Mouse (Mus musculus) heart, embryonic 11.5 days (tissue): ENCODE measurements around the gene Actb. TPM values are rescaled to one million over a fixed set of nuclear protein-coding genes. Genes with fewer than 3 reads are reported as not detected.
A peak's percentile ranks its signal among the peaks of the same experiment; 100 is the strongest.

Experiments
- ATAC-seq: fragments of 200-750 bp; cut with Nextera tagmentation; replicated peaks from 2 replicates; pipeline ENCODE4 v1.8.0; 2017; ENCODE audit warnings: moderate library complexity; ENCODE audit not compliant: insufficient number of reproducible peaks, low FRiP score, low TSS enrichment
- H3K27ac ChIP-seq: fragments of 300-500 bp; sonication (generic); 2 replicates; pipeline ENCODE4 v1.5.1; 2014; ENCODE audit warnings: mild to moderate bottlenecking, low read depth, low read length
- H3K27me3 ChIP-seq: fragments of 300-500 bp; sonication (generic); 2 replicates; pipeline ENCODE4 v1.6.1; 2014; ENCODE audit warnings: mild to moderate bottlenecking, low read length, mixed read lengths; ENCODE audit not compliant: control insufficient read depth, insufficient read depth
- H3K36me3 ChIP-seq: fragments of 300-500 bp; sonication (generic); 2 replicates; pipeline ENCODE4 v1.6.1; 2014; ENCODE audit warnings: mild to moderate bottlenecking, low read length, moderate library complexity, mixed read lengths; ENCODE audit not compliant: control insufficient read depth, insufficient read depth
- H3K4me1 ChIP-seq: fragments of 300-500 bp; sonication (generic); 2 replicates; pipeline ENCODE4 v1.6.1; 2014; ENCODE audit warnings: low read length; ENCODE audit not compliant: control insufficient read depth, insufficient read depth
- H3K4me2 ChIP-seq: fragments of 300-500 bp; sonication (generic); 2 replicates; pipeline ENCODE4 v1.6.1; 2014; ENCODE audit warnings: mild to moderate bottlenecking, moderate library complexity
- H3K4me3 ChIP-seq: fragments of 300-500 bp; sonication (generic); 2 replicates; pipeline ENCODE4 v1.5.1; 2014; ENCODE audit warnings: low read depth, low read length
- H3K9ac ChIP-seq: fragments of 300-500 bp; sonication (generic); 2 replicates; pipeline ENCODE4 v1.6.1; 2014; ENCODE audit warnings: mild to moderate bottlenecking, low read depth, low read length, moderate library complexity
- H3K9me3 ChIP-seq: fragments of 300-500 bp; sonication (generic); replicated peaks from 2 replicates; pipeline ENCODE4 v1.6.1; 2016; ENCODE audit warnings: low read length; ENCODE audit not compliant: control insufficient read depth
- WGBS: fragments of 180-500 bp; shearing (Covaris S2); extraction: QIAGEN DNeasy Blood & Tissue Kit; methylation state at CpG from one replicate; pipeline ENCODE4 v1.1.7; 2014; ENCODE audit not compliant: insufficient replicate concordance; 5-methylcytosine and 5-hydroxymethylcytosine counted together
- polyA plus RNA-seq: library from polyadenylated mRNA; unstranded; fragments of >200 nt; fragmentation: Nextera tagmentation; extraction: Ambion mirVana; gene quantifications from 2 replicates; pipeline ENCODE4 v1.2.1, GENCODE M21; 2014

The Actb gene
- polyA plus RNA-seq, 1 experiment from 2014 or later: 8,290 TPM

DNA sequence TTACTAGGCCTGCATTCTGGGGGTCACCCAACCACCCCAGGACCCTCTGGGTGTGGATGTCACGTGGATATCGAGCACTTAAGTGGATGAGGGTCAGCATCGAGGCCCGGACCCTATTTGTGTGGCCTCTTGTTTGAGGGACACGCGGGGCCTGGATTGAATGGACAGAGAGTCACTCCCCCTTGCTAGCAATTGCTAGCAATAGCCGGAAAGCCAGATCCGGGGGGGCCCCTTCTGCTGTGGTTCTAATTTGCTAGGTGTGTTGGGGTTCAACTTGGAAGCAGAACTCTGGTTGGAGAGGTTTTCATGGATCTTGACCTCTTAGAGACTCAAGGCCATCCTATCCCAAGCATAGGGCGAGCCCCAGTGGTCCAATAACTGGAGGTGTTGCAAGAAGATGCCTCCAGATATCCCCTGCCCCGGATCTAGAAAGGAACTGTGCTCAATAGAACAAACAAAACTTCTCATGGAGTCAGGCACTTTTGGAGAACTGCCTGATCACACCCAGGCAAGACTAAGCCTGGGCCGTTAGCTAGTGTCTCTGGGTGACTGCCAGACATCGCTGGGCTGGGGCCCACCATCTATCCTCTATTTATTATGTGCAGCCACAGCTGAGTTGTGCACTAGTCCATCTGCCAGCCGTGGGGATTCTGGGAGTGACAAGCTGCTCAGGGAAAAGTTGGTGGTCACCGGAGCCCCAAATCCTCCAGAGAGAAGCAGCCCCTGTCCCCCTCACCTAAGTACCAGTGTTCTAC, 671 bp upstream of the Actb start:
- H3K4me1 ChIP-seq: peaks cover 43% of the 10 kb centered on the region
- no peaks in the 10 kb centered on the region for H3K9me3 ChIP-seq
- no peak for ATAC-seq
- H3K4me3 ChIP-seq: peak overlapping the region; percentile 99
- H3K27ac ChIP-seq: peak overlapping the region; percentile 100
- peak overlapping the region; percentile 99 for H3K9ac ChIP-seq
- H3K4me2 ChIP-seq: peak overlapping the region; percentile 83
- no peaks in the 10 kb centered on the region for H3K27me3 ChIP-seq
- H3K36me3 ChIP-seq: peaks cover 27% of the 10 kb centered on the region
- WGBS: 33% methylated on average over 14 of the region's 14 CpGs

DNA sequence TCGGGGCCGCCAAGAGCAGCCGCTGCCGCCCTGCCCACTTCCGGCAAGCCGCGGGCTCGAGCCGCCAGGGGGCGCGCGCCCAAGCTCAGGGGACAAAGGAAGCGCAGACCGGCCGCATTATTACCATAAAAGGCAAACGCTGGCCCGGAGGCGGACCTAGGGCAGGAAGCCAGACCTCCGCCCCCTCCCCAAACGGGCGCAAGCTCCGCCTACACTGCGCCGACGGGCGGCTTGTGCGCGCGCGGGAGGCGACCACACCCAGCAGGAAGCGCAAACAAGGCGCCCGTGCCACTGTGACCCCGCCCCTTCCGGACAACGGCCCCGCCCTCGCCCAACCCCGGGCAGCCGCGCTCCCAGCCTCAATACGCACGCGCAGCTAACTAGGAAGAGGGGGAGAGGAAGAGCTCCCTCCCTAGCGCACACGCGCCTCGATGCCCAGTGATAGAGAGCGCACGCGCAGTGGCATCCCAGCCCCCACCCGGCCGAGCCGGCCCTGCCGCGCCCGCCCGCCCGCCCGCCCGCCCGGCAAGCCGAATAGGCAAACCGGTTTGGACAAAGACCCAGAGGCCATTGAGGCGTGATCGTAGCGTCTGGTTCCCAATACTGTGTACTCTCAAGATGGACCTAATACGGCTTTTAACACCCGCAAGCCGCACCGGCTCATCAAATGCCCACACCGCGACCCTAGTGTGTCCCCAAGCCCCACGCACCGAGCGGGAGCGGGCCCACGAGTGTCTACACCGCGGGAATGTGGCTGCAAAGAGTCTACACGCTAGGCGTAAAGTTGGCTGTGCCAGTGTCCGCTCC, 626 bp downstream of the Actb start:
- H3K4me2 ChIP-seq: peak overlapping the region; percentile 85
- peak overlapping the region; percentile 99 for H3K4me3 ChIP-seq
- WGBS: under 1% methylated on average over 83 of the region's 84 CpGs
- peak; percentile 86 for ATAC-seq
- peaks cover 27% of the 10 kb centered on the region for H3K36me3 ChIP-seq
- H3K9me3 ChIP-seq: no peaks in the 10 kb centered on the region
- peaks cover 43% of the 10 kb centered on the region for H3K4me1 ChIP-seq
- H3K9ac ChIP-seq: peak overlapping the region; percentile 99
- peak overlapping the region; percentile 100 for H3K27ac ChIP-seq
- no peaks in the 10 kb centered on the region for H3K27me3 ChIP-seq

- Histone ChIP-seq H3K36me3 (peaks cover 30% of the 10 kb centered on the region), H3K4me3 (peak overlapping the region; percentile 99), H3K4me1 (peaks cover 42% of the 10 kb centered on the region), H3K4me2 (peak overlapping the region; percentile 85), H3K27ac (peak overlapping the region; percentile 100), H3K9me3 (no peaks in the 10 kb centered on the region), H3K27me3 (no peaks in the 10 kb centered on the region), H3K9ac (peak overlapping the region; percentile 99)
- no peak for ATAC-seq
- 3% methylated on average over 27 of the region's 27 CpGs for WGBS
Measured at GRCm38 (mm10) chr5:142905038-142905695, 1.4 kb downstream of the Actb start.

GRCm38 (mm10) chr5:142904208-142905037, 2.1 kb downstream of the Actb start:
- no peak for ATAC-seq
- H3K27ac ChIP-seq: peak overlapping the region; percentile 100
- 70% methylated on average over 19 of the region's 19 CpGs for WGBS
- peak overlapping the region; percentile 85 for H3K4me2 ChIP-seq
- peak overlapping the region; percentile 99 for H3K9ac ChIP-seq
- no peaks in the 10 kb centered on the region for H3K9me3 ChIP-seq
- H3K4me1 ChIP-seq: peaks cover 34% of the 10 kb centered on the region
- peak overlapping the region; percentile 99 for H3K4me3 ChIP-seq
- H3K36me3 ChIP-seq: peaks cover 32% of the 10 kb centered on the region
- H3K27me3 ChIP-seq: no peaks in the 10 kb centered on the region

DNA sequence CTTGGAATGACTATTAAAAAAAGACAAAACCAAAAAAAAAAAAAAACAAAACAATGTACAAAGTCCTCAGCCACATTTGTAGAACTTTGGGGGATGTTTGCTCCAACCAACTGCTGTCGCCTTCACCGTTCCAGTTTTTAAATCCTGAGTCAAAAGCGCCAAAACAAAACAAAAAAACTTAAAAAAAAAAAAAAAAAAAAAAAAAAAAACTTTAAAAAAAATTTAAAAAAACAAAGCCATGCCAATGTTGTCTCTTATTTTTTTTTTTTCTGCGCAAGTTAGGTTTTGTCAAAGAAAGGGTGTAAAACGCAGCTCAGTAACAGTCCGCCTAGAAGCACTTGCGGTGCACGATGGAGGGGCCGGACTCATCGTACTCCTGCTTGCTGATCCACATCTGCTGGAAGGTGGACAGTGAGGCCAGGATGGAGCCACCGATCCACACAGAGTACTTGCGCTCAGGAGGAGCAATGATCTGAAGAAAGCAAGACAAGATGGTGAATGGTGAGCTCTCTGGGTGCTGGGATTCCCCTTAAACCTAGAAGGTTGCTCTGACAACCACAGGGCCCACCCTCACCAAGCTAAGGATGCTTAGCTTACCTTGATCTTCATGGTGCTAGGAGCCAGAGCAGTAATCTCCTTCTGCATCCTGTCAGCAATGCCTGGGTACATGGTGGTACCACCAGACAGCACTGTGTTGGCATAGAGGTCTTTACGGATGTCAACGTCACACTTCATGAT, 2.9 kb downstream of the Actb start:
- H3K36me3 ChIP-seq: peaks cover 33% of the 10 kb centered on the region
- 81% methylated on average over 14 of the region's 14 CpGs for WGBS

GRCm38 (mm10) chr5:142902506-142903314, 3.8 kb downstream of the Actb start:
- H3K4me1 ChIP-seq: peaks cover 17% of the 10 kb centered on the region
- no peaks in the 10 kb centered on the region for H3K9me3 ChIP-seq
- ATAC-seq: no peak
- no peaks in the 10 kb centered on the region for H3K27me3 ChIP-seq
- H3K4me3 ChIP-seq: peak overlapping the region; percentile 15; the same call in 1 of the 2 replicates
- WGBS: 50% methylated on average over 5 of the region's 5 CpGs
- peaks cover 33% of the 10 kb centered on the region for H3K36me3 ChIP-seq
- peak overlapping the region; percentile 44; the same call in 1 of the 2 replicates for H3K9ac ChIP-seq
- 0 out of 2 replicates have a peak overlapping the region, but pooled peaks have one; percentile 8 for H3K4me2 ChIP-seq
- peak overlapping the region; percentile 69 for H3K27ac ChIP-seq

More for the DNA sequence above, 2.9 kb downstream of the Actb start:
- no peak for ATAC-seq
- H3K4me3 ChIP-seq: peak overlapping the region; percentile 99
- peaks cover 26% of the 10 kb centered on the region for H3K4me1 ChIP-seq
- no peaks in the 10 kb centered on the region for H3K27me3 ChIP-seq
- no peaks in the 10 kb centered on the region for H3K9me3 ChIP-seq
- peak overlapping the region; percentile 99 for H3K9ac ChIP-seq
- peak overlapping the region; percentile 85 for H3K4me2 ChIP-seq
- H3K27ac ChIP-seq: peak overlapping the region; percentile 100

DNA sequence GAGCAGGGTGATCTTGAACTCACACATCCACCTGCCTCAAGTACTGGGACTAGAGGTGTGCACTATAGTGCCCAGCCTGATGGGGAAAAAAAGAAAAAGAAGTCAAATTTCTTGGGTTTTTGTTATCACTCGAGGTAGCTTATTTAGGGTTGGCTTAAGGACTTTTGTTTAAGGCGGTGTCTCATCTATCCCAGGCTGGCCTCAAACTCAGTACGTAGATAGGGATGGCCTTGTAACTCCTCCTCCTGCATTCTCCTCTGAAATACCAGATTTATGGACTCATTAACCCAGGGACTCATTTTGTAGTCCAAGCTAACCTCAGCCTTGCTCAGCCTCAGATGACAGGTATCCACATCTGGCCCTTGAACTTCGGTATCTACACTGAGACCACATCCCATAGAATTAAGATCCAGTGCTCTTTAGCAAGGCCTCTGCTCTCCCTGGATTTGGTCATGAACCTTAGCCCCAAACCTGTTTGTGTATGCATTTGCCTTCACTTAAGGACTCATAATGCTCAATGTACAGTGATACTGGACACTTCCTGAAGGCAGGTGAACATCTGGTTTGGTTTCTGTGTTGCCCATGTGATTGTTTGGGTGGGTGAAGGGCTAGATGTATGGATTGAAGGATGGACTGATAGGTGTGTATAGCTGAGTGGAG, 4.6 kb downstream of the Actb start:
- Histone ChIP-seq H3K27ac (peak overlapping the region; percentile 69; the same call in 1 of the 2 replicates), H3K27me3 (no peaks in the 10 kb centered on the region), H3K4me2 (no peak overlapping the region), H3K4me3 (no peak overlapping the region), H3K4me1 (peaks cover 10% of the 10 kb centered on the region), H3K9me3 (no peaks in the 10 kb centered on the region), H3K9ac (no peak overlapping the region; the same call in 1 of the 2 replicates), H3K36me3 (peaks cover 33% of the 10 kb centered on the region)
- no peak for ATAC-seq
- 60% methylated on average over 4 of the region's 4 CpGs for WGBS
